Mouse (Mus musculus): ENCODE data around the gene Kprp.
"Not testable (repeated sequence)": the region's sequence is repeated elsewhere in the genome, so short reads cannot be mapped to it uniquely, and the experiment has no call there.

Kprp gene

GRCm38 (mm10) chr3:92827108-92827507 is at the start of gene Kprp:
Gene Kprp (minus strand): TSS chr3:92827247.
- no peak for DNase-seq (ENCODE audit: inconsistent age in 2 of 2, low spot score in 1 of 2)

DNA sequence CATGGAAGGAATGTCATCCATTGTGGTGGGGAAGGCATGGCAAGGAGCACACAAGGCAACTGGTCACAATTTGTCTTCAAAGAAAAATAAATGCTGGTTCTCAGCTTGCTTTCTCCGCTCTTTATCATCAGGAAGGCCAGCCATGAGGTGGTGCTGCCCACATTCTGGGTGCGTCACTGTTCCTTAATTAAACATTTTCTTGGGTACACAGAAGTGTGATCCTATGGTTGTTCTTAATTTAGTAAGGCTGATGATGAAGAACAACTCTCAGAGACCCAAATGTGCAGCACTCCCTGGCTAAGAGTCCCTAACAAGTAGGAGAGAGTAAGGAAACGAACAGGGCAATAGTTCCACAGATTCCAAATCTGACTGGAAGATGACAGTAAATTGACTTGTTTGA is 47.1 kb upstream of the Kprp start:
- no peak for DNase-seq (ENCODE audit: inconsistent age in 2 of 2, low spot score in 1 of 2)

DNA sequence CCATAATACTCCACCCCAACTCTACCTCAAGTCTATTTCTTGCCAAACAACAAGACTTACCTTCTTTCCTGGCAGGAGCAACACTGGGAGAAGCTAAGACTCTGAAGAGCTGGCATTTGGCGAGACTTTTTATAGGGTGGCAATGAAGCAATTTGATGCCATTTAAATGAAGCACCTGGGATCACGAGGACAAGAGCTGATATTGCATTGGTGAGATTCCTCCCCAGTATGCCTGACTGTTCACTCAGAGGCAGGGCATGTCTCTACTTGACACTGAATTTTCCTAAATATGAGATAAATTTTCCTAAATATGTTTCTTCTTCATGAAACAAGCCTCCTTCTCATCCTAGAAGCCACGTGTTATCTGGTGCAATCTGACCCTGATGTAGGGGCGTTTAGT is 43.1 kb upstream of the Kprp start, which contains the start of gene 2310050C09Rik:
Gene 2310050C09Rik, minus strand, starts transcription at position 101 of the 400 bp plus-strand sequence.
- DNase-seq (ENCODE audit: inconsistent age in 2 of 2, low spot score in 1 of 2) = no peak

- DNase-seq (ENCODE audit: inconsistent age in 2 of 2, low spot score in 1 of 2) = no peak
These were observed 24.1 kb upstream of the Kprp start, which contains the start of gene Lce1l for GRCm38 (mm10) chr3:92851186-92851585. Gene Lce1l (minus strand): TSS chr3:92851286.

GRCm38 (mm10) chr3:92825808-92826207 is 1.2 kb downstream of the Kprp start:
- DNase-seq (ENCODE audit: inconsistent age in 2 of 2, low spot score in 1 of 2) = no peak

- DNase-seq (ENCODE audit: inconsistent age in 2 of 2, low spot score in 1 of 2) = not testable (repeated sequence)
These were observed 11.0 kb downstream of the Kprp start for GRCm38 (mm10) chr3:92816036-92816435.

DNA sequence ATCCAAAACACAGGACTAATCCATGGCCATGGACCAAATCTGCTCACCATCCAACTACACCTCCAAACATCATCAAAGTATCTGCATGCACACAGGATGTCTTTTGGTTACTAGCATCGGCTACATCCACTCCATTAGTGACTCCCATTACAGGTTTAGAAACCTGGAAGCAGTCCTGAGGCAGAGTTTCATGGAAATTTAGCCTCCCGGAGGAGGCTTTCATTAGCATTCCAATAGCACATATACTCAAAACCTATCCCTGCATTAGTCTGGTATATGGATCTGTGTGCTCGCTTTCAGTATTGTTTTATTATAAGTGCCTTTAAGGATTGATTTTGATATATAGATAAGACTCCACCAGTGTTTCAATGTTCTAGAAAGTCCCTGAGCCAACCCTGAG is 11.5 kb downstream of the Kprp start:
- no peak for DNase-seq (ENCODE audit: inconsistent age in 2 of 2, low spot score in 1 of 2)

GRCm38 (mm10) chr3:92807791-92808190 is 19.3 kb downstream of the Kprp start, which contains the start of gene Lce1k:
Gene Lce1k (minus strand): TSS chr3:92807891.
- no peak for DNase-seq (ENCODE audit: inconsistent age in 2 of 2, low spot score in 1 of 2)

- no peak for DNase-seq (ENCODE audit: inconsistent age in 2 of 2, low spot score in 1 of 2)
These were observed 36.6 kb downstream of the Kprp start, which contains the start of gene Lce1j for GRCm38 (mm10) chr3:92790414-92790813. Gene Lce1j (minus strand): TSS chr3:92790514.

DNA sequence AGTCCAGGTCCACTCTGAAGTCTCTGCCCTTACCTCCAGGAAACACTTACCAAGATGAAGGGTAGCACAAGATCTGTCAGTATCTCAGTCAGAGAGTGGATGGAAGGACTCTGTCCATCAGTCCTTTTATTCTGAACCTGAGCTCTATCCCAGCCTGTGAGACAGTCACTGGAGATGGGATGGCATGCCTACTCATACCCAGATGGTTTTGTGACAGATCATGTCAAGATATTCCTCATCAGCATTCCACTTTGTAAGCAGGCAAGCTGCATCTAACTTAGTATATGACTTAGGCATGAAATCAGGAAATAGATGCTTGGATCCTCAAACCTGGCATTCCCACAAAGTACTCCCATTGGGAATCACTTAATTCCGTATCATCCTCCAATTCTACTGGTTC is 48.2 kb downstream of the Kprp start, which contains the start of gene Lce1i:
Gene Lce1i, minus strand, starts transcription at position 101 of the 400 bp plus-strand sequence.
- no peak for DNase-seq (ENCODE audit: inconsistent age in 2 of 2, low spot score in 1 of 2)

All from adrenal gland, adult (tissue).